Mouse (Mus musculus) neural tube, embryonic 11.5 days (tissue): ENCODE results near the gene Nktr. TPM values are rescaled to one million over a fixed set of nuclear protein-coding genes. Genes with fewer than 3 reads are reported as not detected.
A peak's percentile ranks its signal among the peaks of the same experiment; 100 is the strongest.

Source experiments
- ATAC-seq: fragments of 200-750 bp; cut with Nextera tagmentation; 2 replicates; pipeline ENCODE4 v1.8.0; 2017; ENCODE audit warnings: moderate number of reproducible peaks, mild to moderate bottlenecking, moderate TSS enrichment, moderate library complexity; ENCODE audit not compliant: insufficient read depth, low FRiP score, low TSS enrichment
- DNase-seq: peaks from one replicate; pipeline ENCODE4 v3.0.0-alpha.2; 2015; ENCODE audit warnings: low spot score
- H3K27ac ChIP-seq: fragments of 300-500 bp; sonication (generic); 2 replicates; pipeline ENCODE4 v1.5.1; 2014; ENCODE audit warnings: low read depth, mild to moderate bottlenecking, low read length
- H3K27me3 ChIP-seq: fragments of 300-500 bp; sonication (generic); 2 replicates; pipeline ENCODE4 v1.6.1; 2014; ENCODE audit warnings: mild to moderate bottlenecking, low read length, mixed read lengths; ENCODE audit not compliant: control insufficient read depth, insufficient read depth
- H3K36me3 ChIP-seq: fragments of 300-500 bp; sonication (generic); 2 replicates; pipeline ENCODE4 v1.6.1; 2014; ENCODE audit warnings: mild to moderate bottlenecking, low read length, moderate library complexity, mixed read lengths; ENCODE audit not compliant: control insufficient read depth, insufficient read depth
- H3K4me1 ChIP-seq: fragments of 300-500 bp; sonication (generic); 2 replicates; pipeline ENCODE4 v1.6.1; 2014; ENCODE audit warnings: low read length, mixed read lengths; ENCODE audit not compliant: control insufficient read depth, insufficient read depth
- H3K4me2 ChIP-seq: fragments of 300-500 bp; sonication (generic); 2 replicates; pipeline ENCODE4 v1.6.1; 2014; ENCODE audit warnings: low read depth, mild to moderate bottlenecking, moderate library complexity
- H3K4me3 ChIP-seq: fragments of 300-500 bp; sonication (generic); 2 replicates; pipeline ENCODE4 v1.5.1; 2014; ENCODE audit warnings: low read depth, low read length
- H3K9ac ChIP-seq: fragments of 300-500 bp; sonication (generic); 2 replicates; pipeline ENCODE4 v1.6.1; 2014; ENCODE audit warnings: mild to moderate bottlenecking, low read length
- H3K9me3 ChIP-seq: fragments of 300-500 bp; sonication (generic); 2 replicates; pipeline ENCODE4 v1.6.1; 2016; ENCODE audit warnings: low read length; ENCODE audit not compliant: control insufficient read depth
- WGBS: fragments of 180-500 bp; shearing (Covaris S2); extraction: QIAGEN DNeasy Blood & Tissue Kit; methylation state at CpG from one replicate; pipeline ENCODE4 v1.1.7; 2014; 5-methylcytosine and 5-hydroxymethylcytosine counted together
- polyA plus RNA-seq: library from polyadenylated mRNA; unstranded; fragments of >200 nt; fragmentation: Nextera tagmentation; extraction: Ambion mirVana; gene quantifications from 2 replicates; pipeline ENCODE4 v1.2.1, GENCODE M21; 2014

Nktr gene
- polyA plus RNA-seq, 1 experiment from 2014 or later = 56.9 TPM

- H3K4me1 ChIP-seq = 0 out of 2 replicates have a peak, but pooled peaks cover 2% of the 10 kb centered on the region
- H3K27ac ChIP-seq = no peak overlapping the region
- WGBS = 19% methylated on average over 6 of the region's 6 CpGs
Measured at GRCm38 (mm10) chr9:121679549-121679948, 39.4 kb upstream of the Nktr start.

GRCm38 (mm10) chr9:121681191-121681590 lies 37.8 kb upstream of the Nktr start:
- no peak overlapping the region for H3K9ac ChIP-seq
- H3K4me3 ChIP-seq = no peak overlapping the region
- H3K4me2 ChIP-seq = no peak overlapping the region
- DNase-seq (no peak), ATAC-seq (no peak)
- H3K27me3 ChIP-seq = no peaks in the 10 kb centered on the region
- H3K36me3 ChIP-seq = peaks cover 4% of the 10 kb centered on the region; the same call in 1 of the 2 replicates
- H3K27ac ChIP-seq = no peak overlapping the region
- H3K4me1 ChIP-seq = 0 out of 2 replicates have a peak, but pooled peaks cover 2% of the 10 kb centered on the region
- no peaks in the 10 kb centered on the region for H3K9me3 ChIP-seq
- WGBS = 75% methylated on average over 8 of the region's 8 CpGs

More at GRCm38 (mm10) chr9:121679549-121679948, 39.4 kb upstream of the Nktr start:
- H3K36me3 ChIP-seq = peaks cover 2% of the 10 kb centered on the region; the same call in 1 of the 2 replicates
- H3K4me2 ChIP-seq = no peak overlapping the region
- DNase-seq = peak; percentile 74
- H3K9ac ChIP-seq = no peak overlapping the region
- H3K9me3 ChIP-seq = no peaks in the 10 kb centered on the region
- ATAC-seq = peak; percentile 61
- H3K27me3 ChIP-seq = no peaks in the 10 kb centered on the region
- no peak overlapping the region for H3K4me3 ChIP-seq

GRCm38 (mm10) chr9:121682037-121682680 lies 36.8 kb upstream of the Nktr start:
- H3K36me3 ChIP-seq = peaks cover 4% of the 10 kb centered on the region; the same call in 1 of the 2 replicates
- ATAC-seq = no peak
- H3K4me3 ChIP-seq = no peak overlapping the region
- no peak for DNase-seq
- no peak overlapping the region for H3K9ac ChIP-seq
- no peak overlapping the region for H3K27ac ChIP-seq
- WGBS = 83% methylated on average over 18 of the region's 18 CpGs
- H3K9me3 ChIP-seq = no peaks in the 10 kb centered on the region
- H3K4me1 ChIP-seq = 0 out of 2 replicates have a peak, but pooled peaks cover 2% of the 10 kb centered on the region
- no peak overlapping the region for H3K4me2 ChIP-seq
- no peaks in the 10 kb centered on the region for H3K27me3 ChIP-seq

- Histone ChIP-seq H3K36me3 (peaks cover 8% of the 10 kb centered on the region; the same call in 1 of the 2 replicates), H3K27me3 (no peaks in the 10 kb centered on the region)
Measured at GRCm38 (mm10) chr9:121684702-121685101, 34.3 kb upstream of the Nktr start.

GRCm38 (mm10) chr9:121690200-121690651 lies 28.7 kb upstream of the Nktr start:
- peak; percentile 50 for DNase-seq
- Histone ChIP-seq H3K4me1 (no peaks in the 10 kb centered on the region), H3K27me3 (no peaks in the 10 kb centered on the region), H3K4me2 (no peak overlapping the region), H3K36me3 (peaks cover 6% of the 10 kb centered on the region), H3K27ac (peak overlapping the region; percentile 49; the same call in 1 of the 2 replicates), H3K4me3 (no peak overlapping the region), H3K9ac (no peak overlapping the region), H3K9me3 (no peaks in the 10 kb centered on the region)
- whole genome bisulfite sequencing = 62% methylated on average over 15 of the region's 15 CpGs
- peak; percentile 75; the same call in 1 of the 2 replicates for ATAC-seq

More at GRCm38 (mm10) chr9:121684702-121685101, 34.3 kb upstream of the Nktr start:
- H3K27ac ChIP-seq = no peak overlapping the region
- H3K4me3 ChIP-seq = no peak overlapping the region
- H3K9me3 ChIP-seq = no peaks in the 10 kb centered on the region
- ATAC-seq = no peak
- no peak overlapping the region for H3K4me2 ChIP-seq
- no peak for DNase-seq
- no peak overlapping the region for H3K9ac ChIP-seq
- WGBS = 85% methylated on average over 7 of the region's 7 CpGs
- H3K4me1 ChIP-seq = no peaks in the 10 kb centered on the region

GRCm38 (mm10) chr9:121690734-121691133 lies 28.2 kb upstream of the Nktr start:
- Histone ChIP-seq H3K27ac (peak overlapping the region; percentile 49), H3K4me1 (no peaks in the 10 kb centered on the region)
- 87% methylated on average over 7 of the region's 7 CpGs for WGBS

GRCm38 (mm10) chr9:121694736-121695135 lies 24.2 kb upstream of the Nktr start:
- Histone ChIP-seq H3K27ac (no peak overlapping the region), H3K9me3 (no peaks in the 10 kb centered on the region), H3K9ac (no peak overlapping the region), H3K4me1 (no peaks in the 10 kb centered on the region), H3K36me3 (peaks cover 3% of the 10 kb centered on the region), H3K4me3 (no peak overlapping the region), H3K27me3 (no peaks in the 10 kb centered on the region), H3K4me2 (no peak overlapping the region)
- ATAC-seq (no peak), DNase-seq (no peak)
- 79% methylated on average over 12 of the region's 12 CpGs for WGBS

More at GRCm38 (mm10) chr9:121690734-121691133, 28.2 kb upstream of the Nktr start:
- ATAC-seq (no peak), DNase-seq (no peak)
- Histone ChIP-seq H3K4me2 (no peak overlapping the region), H3K4me3 (no peak overlapping the region), H3K9ac (no peak overlapping the region), H3K36me3 (peaks cover 5% of the 10 kb centered on the region), H3K27me3 (no peaks in the 10 kb centered on the region), H3K9me3 (no peaks in the 10 kb centered on the region)

GRCm38 (mm10) chr9:121696626-121697025 lies 22.3 kb upstream of the Nktr start:
- no peaks in the 10 kb centered on the region for H3K4me1 ChIP-seq
- no peak for DNase-seq
- 90% methylated on average over 9 of the region's 9 CpGs for WGBS

More at GRCm38 (mm10) chr9:121696626-121697025, 22.3 kb upstream of the Nktr start:
- no peak for ATAC-seq
- no peak overlapping the region for H3K27ac ChIP-seq
- H3K9me3 ChIP-seq = no peaks in the 10 kb centered on the region
- no peaks in the 10 kb centered on the region for H3K27me3 ChIP-seq
- H3K36me3 ChIP-seq = peaks cover 3% of the 10 kb centered on the region; the same call in 1 of the 2 replicates
- no peak overlapping the region for H3K4me2 ChIP-seq
- no peak overlapping the region for H3K4me3 ChIP-seq
- H3K9ac ChIP-seq = no peak overlapping the region
